Mouse (Mus musculus): Measurements from ENCODE around the gene Ppp1r3f. TPM values are rescaled to one million over a fixed set of nuclear protein-coding genes. Genes with fewer than 3 reads are reported as not detected.
A peak's percentile ranks its signal among the peaks of the same experiment; 100 is the strongest.

The Ppp1r3f gene
- total RNA-seq (2021): 10 to 100 TPM; 13.1 to 14.1 TPM
- long read RNA-seq, transcript Ppp1r3f-201 (4 exons, 3,066 nt): major isoform, 9 of 10 reads
- long read RNA-seq, partial matches to known transcripts: 0 of 10 reads
- long read RNA-seq, other reads (novel, unspliced or antisense): 1 of 10 reads

DNA sequence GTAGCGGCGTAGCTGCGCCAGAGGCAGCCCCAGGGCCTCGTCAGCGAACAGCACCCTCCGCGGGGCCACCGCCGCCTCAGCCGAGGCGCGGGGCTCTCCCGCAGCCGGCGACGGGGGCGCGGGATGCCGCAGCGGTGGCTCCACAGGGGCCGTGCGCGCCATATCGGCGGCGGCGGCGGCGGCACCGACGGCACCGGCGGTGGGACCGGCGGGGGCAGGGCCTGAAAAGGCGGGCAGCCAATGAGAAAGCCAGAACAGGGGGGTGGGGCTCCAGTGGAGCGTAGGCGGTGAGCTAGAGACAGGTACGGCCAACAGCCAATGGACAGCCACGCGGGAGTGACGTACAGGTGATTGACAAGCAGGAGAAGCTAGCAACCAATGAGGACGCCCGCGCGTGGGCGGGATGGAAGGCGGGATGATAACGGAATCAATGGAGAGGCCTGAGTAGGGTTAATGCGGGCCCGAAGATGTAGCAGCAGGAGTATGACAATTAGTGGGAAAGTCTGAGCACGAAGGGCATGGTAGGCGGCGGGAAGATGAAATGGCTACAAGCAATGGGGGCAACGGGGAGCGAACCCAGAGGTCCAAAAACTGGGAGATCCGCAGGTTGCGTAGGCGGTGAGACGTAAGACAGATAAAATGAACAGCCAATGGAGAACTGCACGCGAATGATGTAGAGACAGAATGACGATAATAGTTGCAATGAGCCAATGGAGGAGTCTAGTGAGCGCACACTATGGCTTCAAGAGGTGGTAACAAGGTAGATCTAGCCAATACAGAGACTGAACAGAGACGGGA, at the start of gene Ppp1r3f:
TSS of gene Ppp1r3f (minus strand) at position 197 of the 798 bp plus-strand sequence.
- DNase-seq (ENCODE audit: low spot score in 2 of 2): peak; percentile 88 to 92

DNA sequence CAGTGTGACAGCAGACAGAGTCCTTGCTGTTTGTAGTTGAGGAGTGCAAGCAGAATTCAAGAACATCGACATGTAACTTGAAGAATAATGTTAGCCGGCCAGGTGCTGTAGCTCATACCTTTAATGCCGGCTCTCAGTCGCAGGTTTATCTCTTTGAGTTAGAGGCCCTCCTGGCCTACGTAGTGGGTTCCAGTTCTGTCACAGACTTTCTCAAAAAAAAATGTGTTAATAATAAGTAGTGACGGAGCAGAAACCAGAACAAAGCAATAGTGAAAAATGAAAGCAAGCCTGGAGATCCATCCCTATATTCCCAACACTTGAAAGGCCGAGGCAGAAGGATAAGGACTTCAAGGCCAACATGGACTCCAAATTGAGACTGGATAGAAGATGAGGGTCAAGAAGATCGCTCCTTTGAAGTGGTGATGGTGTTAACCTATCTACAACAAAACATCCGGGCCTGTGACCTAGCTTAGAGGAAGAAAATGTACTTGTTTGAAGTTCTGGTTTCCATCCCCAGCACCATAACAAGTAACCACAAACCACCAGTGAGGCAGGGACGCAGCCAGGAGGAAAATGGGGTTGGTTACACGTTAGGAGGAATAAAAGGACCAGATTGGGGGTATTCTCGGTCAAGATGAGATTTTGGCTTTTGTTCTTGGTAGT, 43.9 kb upstream of the Ppp1r3f start:
- DNase-seq (ENCODE audit: low spot score in 2 of 2): no peak

DNA sequence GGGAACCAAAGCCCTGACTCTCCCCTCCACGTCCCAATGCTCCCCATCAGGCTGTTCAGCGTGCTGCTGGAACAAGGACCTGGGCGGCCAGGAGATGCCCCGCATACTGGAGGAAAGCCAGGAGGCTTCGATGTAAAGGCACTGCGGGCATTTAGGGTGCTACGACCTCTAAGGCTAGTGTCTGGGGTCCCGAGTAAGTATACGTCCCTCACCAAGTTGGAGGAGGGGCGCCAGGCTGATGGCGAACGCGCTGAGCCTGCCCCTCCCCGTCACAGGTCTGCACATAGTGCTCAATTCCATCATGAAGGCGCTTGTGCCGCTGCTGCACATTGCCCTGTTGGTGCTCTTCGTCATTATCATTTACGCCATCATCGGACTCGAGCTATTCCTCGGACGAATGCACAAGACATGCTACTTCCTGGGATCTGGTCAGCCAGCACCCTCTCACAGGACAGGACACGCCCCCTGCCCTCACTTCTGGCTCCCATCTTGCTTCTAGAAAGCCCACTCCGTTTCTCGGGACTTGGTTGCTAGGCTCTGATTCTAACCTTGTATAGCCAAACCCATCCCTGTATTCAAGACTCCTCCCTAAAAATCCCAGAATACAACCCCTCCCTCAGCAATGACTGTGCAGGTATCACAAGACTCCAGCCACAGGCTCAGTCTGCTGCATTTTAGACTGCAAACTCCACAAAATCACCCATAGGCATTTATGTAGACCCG, 36.6 kb upstream of the Ppp1r3f start:
- peak; percentile 15 to 34 for DNase-seq (ENCODE audit: low spot score in 2 of 2)

DNA sequence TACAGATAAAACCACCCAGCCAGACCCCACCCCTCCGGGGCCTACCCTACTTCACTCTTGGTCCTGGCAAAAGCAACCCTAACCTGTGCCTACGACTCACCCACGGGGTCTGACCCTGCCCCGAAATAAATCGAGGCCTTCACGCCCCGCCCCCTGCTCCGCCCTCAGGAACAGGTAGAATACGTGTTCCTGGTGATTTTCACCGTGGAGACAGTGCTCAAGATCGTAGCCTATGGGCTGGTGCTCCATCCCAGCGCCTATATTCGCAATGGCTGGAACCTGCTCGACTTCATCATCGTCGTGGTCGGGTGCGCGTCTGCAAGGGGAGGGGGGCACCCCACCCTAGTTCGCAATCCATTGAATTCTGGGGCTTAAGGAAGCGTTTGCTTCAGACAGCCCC, 36.0 kb upstream of the Ppp1r3f start:
- peak; percentile 4 to 20 for DNase-seq (ENCODE audit: low spot score in 2 of 2)

DNA sequence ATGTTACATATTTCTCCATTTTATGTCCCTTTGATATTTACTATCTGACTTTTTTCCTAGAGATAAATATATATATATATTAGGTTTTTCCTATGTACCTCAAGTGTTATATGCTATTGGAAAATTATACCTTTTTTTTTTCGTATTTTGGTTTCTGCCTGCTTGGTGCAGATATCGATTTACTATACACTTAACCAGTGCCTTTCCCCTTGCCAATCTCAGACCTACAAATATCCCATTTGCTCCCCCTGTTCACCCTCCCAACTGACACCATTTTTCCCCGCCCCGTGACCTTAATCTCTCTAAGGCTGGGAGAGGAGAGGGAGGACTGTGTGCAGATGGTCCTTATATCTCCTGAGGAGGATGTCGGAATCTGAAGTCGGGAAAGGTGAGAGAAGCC, 32.7 kb upstream of the Ppp1r3f start, which contains the start of gene Cacna1f:
TSS of gene Cacna1f (plus strand) at position 301 of the 400 bp plus-strand sequence.
- DNase-seq (ENCODE audit: low spot score in 2 of 2): no peak

DNA sequence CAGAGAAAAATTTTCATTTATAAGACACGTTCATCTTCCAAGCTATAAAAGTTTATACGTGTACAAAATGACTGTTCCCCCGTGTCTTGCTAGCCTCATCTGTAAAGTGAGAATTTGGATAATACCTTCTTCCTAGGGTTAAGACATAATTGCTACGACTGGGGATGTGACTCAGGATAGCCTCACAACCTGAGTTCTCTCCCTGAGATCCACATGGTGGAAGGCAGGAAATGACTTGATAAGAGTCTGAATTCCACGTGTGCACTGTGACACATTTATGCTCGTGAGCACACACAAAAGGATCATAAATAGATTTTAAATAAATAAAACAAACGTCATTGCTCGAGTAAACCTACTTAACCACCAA, 31.5 kb upstream of the Ppp1r3f start:
- no peak for DNase-seq (ENCODE audit: low spot score in 2 of 2)

DNA sequence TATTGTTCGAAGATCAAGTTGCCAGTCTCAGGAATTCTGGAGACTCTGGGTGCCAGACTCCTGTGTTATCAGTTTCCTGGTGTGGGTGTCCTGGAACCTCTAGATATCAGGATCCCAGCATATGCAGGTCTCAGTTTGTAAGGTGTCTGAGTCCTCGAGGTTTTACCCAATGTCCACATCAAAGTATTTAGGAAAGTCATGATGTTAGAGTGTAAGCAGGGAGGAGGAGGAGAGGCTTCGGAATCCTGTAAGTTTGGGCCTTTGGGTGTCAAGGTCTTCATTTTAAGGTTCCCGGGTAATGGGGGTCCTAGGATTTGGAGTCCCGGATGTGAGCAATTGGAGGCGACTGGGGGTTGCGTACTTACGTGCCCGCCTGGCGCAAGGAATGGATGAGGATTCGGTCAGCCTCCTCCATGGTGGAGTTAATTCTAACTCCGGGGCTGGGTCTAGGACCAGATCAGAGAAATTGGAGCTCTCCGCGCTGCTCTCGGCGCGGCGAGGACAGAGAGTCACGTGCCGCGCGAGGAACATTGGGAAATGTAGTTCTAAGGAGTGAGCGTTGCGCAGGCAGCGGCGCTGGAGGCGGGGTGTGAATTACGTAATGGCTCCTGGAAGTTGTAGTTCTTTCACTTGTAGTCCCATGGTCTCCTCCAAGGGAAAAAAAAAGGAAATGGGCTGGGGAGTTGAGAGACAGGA, 30.9 kb upstream of the Ppp1r3f start, which contains the start of gene Ccdc22:
TSS of gene Ccdc22 (minus strand) at position 639 of the 696 bp plus-strand sequence.
- peak; percentile 70 to 75 for DNase-seq (ENCODE audit: low spot score in 2 of 2)

DNA sequence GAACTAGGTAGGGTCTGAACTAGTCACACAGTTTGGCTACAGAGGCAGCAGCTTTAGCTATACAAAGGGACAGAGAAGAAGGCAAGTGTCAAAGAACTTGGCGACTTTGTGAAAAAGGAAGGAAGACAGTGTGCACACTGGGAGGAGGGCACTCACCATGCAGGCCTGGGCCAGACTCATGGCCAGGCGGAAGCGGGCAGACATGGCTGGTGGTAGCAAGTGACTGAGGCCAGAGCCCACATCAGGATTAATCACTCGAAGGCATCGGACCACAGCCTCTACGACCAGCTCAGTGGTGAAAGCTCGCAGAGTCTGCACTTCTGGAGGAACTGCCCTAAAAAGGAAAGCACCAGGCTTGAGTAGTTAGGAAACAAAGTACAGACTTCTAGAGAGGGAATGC, 29.9 kb upstream of the Ppp1r3f start:
- DNase-seq (ENCODE audit: low spot score in 2 of 2): no peak

DNA sequence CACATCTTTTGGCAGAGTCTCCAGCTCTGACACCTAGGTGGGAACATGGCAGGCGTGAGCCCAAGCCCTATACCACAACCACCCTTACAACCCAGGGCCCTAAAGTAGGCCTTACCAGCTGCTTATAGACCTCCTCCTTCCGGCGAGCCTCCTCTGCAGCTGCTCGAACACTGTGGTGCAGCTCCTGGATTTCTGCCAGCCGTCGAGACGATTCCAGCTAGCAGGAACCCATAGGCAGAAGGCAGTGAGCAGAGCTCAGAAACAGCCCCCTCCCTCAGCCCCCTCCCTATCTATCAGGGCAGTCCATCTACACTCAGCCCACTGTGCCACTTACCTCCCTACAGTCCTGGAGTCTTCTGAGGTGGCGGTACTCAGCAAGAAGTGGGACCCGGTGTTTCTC, 21.3 kb upstream of the Ppp1r3f start:
- no peak for DNase-seq (ENCODE audit: low spot score in 2 of 2)

DNA sequence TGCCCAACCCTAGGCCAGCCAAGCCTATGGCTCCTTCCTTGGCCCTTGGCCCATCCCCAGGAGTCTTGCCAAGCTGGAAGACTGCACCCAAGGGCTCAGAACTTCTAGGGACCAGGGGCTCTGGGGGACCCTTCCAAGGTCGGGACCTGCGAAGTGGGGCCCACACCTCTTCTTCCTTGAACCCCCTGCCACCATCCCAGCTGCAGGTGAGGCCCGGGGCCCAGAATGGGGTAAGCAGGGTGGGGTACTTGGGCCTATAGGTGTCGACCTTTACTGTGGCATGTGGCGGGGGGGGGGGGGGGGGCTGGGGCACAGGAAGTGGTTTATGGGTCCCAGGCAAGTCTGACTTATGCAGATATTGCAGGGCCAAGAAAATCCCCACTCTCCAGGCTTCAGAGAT, 12.3 kb upstream of the Ppp1r3f start:
- DNase-seq (ENCODE audit: low spot score in 2 of 2): no peak

DNA sequence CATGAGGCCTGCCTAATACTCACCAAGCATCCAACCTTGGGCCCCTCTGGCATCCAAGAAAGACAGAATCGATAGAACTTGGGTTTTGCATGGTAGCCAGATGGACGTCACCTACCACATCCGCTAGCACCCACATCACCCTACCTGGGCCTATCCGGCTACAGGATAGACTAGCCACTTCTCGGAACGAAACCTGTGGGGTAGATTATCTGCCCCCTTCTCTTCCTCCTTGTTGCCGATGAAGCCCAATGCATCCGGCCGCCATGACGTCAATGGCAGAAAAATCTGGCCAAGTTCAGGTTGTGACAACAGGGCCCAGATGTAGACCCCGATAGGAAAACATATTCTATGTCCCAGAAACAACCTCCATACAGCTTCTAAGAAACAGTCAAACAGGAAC, 9.8 kb upstream of the Ppp1r3f start:
- no peak for DNase-seq (ENCODE audit: low spot score in 2 of 2)

DNA sequence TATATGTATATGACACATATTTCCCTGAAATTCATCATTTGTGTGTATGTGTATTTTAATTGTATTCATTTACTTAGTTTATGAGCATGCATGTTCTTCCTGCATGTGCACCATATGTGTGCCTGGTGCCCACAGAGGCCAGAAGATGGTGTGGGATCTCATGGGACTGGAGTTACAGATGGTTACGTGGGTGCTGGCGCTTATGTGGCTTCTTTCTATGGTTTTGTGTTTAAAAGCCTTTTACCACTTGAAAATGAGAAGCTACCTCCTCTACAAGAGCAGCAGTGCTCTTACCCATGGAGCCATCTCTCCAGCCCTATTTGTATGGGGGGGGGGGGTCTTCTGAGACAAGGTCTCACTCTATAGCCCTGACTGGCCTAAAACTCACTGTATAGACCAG, 7.1 kb upstream of the Ppp1r3f start:
- no peak for DNase-seq (ENCODE audit: low spot score in 2 of 2)

DNA sequence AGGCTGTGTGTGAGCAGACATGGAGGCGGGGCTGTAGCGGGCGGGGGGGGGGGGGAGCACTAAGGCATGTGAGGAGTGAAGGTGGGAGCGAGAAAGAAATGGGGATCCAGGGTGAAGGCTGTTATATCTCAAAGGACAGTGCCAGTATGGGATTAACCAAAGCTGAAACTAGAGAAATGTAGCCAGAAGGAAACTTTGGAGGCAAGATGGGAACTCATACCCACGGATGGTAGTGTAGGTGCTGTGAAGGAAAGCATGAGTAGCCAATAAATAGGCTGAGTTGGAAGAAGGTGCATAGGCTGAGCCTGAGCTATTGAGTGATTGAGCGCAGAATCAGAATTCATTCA, 775 bp upstream of the Ppp1r3f start:
- no peak for DNase-seq (ENCODE audit: low spot score in 2 of 2)

DNA sequence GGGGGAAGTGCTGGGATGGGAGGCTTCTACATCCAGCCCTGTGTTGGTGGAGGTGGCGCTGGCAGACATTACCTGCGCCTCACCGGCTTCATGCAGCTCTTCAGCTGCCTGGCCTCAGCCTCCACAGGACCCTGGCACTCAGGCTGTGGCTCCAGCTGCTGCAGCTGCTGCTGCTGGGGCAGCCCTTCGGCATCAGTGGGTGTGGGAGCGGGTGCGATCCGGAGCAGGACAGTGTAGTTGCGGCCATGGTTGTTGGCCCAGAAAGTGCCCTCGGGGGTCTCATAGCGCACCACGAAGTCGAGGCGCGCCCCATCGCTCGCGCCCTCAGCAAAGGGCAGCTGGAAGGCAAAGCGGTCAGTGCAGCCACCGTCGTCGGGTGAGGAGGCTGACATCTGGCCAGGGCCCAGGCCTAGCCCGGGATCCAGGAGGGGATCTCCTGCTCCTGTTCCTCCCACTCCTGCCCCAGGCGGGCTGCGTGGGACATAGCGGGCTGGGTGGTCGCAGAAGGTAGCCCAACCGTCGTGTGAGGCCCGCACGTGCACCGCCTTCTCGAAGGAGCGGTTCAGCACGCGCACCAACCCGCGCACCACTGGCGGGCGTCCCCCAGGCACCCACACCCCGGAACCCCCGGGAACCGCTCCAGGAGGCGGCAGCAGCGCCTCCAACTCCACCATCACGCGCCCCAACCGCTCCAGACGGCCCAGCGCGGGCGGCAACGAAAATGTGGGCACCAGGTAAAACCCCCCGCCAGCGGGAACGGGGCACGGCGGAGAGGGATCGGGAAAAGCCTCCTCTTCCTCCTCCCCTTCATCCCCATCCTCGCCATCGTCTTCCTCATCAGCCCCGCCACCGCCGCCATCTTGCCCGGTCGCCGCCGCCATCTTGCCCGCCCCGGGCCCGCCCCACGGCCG, 652 bp downstream of the Ppp1r3f start, which contains the start of gene Foxp3:
TSS of gene Foxp3 (plus strand) at position 469 of the 911 bp plus-strand sequence.
- DNase-seq (ENCODE audit: low spot score in 2 of 2): peak; percentile 20 to 53

DNA sequence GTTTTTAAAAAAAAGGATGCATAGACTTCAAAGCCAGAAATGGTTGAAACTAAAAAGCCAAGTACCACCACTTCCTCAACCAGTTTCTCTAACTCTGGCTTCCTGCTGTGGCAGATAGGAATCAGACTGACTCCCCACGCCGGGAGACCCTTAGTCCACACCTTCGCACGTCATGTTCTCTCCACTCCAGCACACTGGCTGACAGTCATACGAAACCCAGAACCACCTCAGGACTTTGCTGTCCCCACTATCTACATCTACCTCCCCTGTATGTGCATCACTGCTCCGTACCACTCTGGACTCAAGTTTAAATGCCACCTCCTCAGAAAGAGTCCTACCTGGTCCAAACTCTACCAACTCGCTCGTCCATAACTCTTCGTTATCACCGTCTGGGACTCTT, 1.6 kb downstream of the Ppp1r3f start:
- no peak for DNase-seq (ENCODE audit: low spot score in 2 of 2)

DNA sequence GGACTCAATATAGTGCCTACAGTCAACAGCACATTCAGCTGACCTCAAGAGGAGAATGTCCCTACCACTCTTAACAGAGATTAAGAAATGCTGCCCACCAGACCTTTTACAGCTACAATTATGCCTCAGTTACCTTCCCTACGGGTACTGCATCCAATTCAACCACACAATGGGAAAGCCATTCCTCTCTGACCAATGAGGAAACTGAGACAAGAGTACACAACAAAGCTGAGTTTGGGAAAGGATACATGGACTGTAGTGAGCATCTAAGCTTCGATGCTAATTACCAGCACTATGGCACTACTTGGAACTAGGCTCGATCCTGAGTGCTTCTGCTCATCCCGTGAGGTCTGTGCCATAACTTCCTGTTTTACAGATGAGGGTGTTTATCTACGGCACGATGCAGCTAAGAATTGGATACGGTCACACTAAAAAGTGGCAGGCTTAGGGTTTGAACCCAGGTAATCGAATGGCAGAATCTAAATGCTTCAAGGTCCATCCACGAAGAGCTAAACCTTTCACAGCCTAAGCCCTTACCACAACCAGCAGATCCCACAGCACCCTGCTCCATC, 2.4 kb downstream of the Ppp1r3f start:
- no peak for DNase-seq (ENCODE audit: low spot score in 2 of 2)

DNA sequence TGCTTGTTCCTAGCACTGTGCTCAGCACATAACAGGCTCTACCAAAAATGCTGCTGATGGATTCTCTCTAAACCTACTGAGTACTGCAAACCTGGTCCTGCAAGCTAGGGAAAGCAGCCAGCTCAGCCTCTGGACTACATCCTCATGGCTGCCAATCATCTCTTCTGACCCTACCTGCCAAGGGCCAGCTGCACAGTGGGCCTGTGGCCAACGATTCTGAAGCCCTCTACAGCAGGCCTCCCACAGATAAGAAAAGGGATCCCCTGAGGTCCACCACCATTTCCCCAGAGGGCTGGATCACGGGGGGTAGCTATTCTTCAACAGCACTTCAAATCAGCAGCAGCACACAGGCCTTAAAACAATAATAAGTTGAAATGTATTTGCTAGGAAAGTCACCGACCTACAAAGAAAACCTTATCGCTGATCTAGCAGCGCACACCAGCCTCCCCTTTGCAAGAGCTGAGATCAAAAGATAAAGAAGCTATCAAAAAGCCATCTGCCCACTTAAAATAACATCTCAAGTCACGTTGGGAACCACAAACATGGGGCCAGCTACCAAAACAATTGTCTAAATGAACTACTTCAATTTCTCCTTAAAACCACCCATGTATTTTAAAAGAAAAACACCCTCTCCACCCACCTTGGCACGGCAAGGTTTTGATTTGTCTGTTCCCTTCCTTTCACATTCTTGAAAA, 3.5 kb downstream of the Ppp1r3f start:
- DNase-seq (ENCODE audit: low spot score in 2 of 2): no peak

DNA sequence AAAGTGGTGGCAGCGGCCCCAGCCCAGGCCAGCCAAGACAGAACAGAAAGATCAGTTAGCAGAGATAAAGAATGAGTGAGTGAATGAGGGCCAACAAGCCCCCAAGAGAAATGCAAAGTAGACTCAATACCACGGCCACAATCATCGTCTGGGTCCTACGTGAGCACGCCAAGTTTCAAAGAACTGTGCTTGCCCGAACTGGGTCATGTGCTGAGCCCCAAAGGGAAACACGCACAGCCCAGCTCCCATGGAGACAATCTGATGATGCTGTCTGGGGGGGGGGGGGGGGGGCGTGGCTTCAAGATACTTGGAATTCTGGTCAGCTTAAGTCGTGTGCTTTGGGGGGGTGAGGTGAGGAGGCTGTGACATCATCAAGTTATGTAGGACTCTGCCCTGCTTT, 6.6 kb downstream of the Ppp1r3f start:
- no peak for DNase-seq (ENCODE audit: low spot score in 2 of 2)

DNA sequence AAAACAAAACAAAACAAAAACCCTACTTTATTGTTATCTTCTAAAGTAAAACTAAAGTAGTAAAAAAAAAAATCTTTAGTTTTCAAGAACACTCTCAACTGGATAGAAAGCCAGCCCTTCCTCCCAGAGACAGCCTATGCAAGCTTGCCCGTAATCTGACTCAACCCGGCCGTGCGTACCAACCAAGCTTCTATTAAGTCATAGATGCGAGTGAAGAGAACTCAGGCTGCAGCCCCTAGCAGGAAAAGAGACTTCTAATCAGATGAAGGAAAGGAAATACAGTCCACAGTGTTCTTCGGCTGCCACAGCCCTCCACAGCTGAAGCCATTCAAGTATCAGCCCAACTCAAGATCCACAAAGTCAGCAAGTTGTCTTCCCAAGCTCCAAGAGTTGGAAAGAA, 7.7 kb downstream of the Ppp1r3f start:
- no peak for DNase-seq (ENCODE audit: low spot score in 2 of 2)
